Mouse (Mus musculus) midbrain, postnatal 0 days (tissue): ENCODE data around the gene Pcbp4. TPM values are rescaled to one million over a fixed set of nuclear protein-coding genes. Genes with fewer than 3 reads are reported as not detected.

Experiments
- ATAC-seq: fragments of 200-750 bp; cut with Nextera tagmentation; 2 replicates; pipeline ENCODE4 v1.8.0; 2017; ENCODE audit warnings: moderate number of reproducible peaks, mild to moderate bottlenecking, moderate TSS enrichment, moderate library complexity; ENCODE audit not compliant: low FRiP score
- DNase-seq: peaks from one replicate; pipeline ENCODE4 v3.0.0-alpha.2; 2015; ENCODE audit warnings: low spot score
- H3K27ac ChIP-seq: fragments of 300-500 bp; sonication (generic); 2 replicates; pipeline ENCODE4 v1.5.1; 2014; ENCODE audit warnings: low read depth, mild to moderate bottlenecking, low read length, mixed read lengths
- H3K27me3 ChIP-seq: fragments of 300-500 bp; sonication (generic); 2 replicates; pipeline ENCODE4 v1.6.1; 2014; ENCODE audit warnings: low read length, control low read depth, mixed read lengths; ENCODE audit not compliant: insufficient read depth
- H3K36me3 ChIP-seq: fragments of 300-500 bp; sonication (generic); 2 replicates; pipeline ENCODE4 v1.6.1; 2014; ENCODE audit warnings: low read length, control low read depth, mixed read lengths; ENCODE audit not compliant: insufficient read depth
- H3K4me1 ChIP-seq: fragments of 300-500 bp; sonication (generic); 2 replicates; pipeline ENCODE4 v1.6.1; 2014; ENCODE audit warnings: mild to moderate bottlenecking, control low read depth, antibody characterized with exemption, low read length, mixed read lengths; ENCODE audit not compliant: insufficient read depth
- H3K4me2 ChIP-seq: fragments of 300-500 bp; sonication (generic); 2 replicates; pipeline ENCODE4 v1.6.1; 2014; ENCODE audit warnings: low read depth, mild to moderate bottlenecking, low read length, mixed read lengths; ENCODE audit not compliant: poor library complexity, severe bottlenecking
- H3K4me3 ChIP-seq: fragments of 300-500 bp; sonication (generic); 2 replicates; pipeline ENCODE4 v1.5.1; 2014; ENCODE audit warnings: low read depth, mild to moderate bottlenecking, low read length, moderate library complexity
- H3K9ac ChIP-seq: fragments of 300-500 bp; sonication (generic); replicated peaks from 2 replicates; pipeline ENCODE4 v1.6.1; 2014; ENCODE audit warnings: mild to moderate bottlenecking, low read length, moderate library complexity, mixed read lengths; ENCODE audit not compliant: poor library complexity, severe bottlenecking
- H3K9me3 ChIP-seq: fragments of 300-500 bp; sonication (generic); 2 replicates; pipeline ENCODE4 v1.6.1; 2016; ENCODE audit warnings: low read length, control low read depth
- CTCF ChIP-seq: IDR thresholded peaks from 2 replicates; pipeline ENCODE4 v1.5.1; 2016; ENCODE audit warnings: antibody characterized with exemption, mild to moderate bottlenecking
- WGBS: fragments of 180-500 bp; shearing (Covaris S2); extraction: QIAGEN DNeasy Blood & Tissue Kit; methylation state at CpG from one replicate; pipeline ENCODE4 v1.1.7; 2014; 5-methylcytosine and 5-hydroxymethylcytosine counted together
- polyA plus RNA-seq: library from polyadenylated mRNA; unstranded; fragments of >200 nt; fragmentation: Nextera tagmentation; extraction: Ambion mirVana; gene quantifications from 2 replicates; pipeline ENCODE4 v1.2.1, GENCODE M21; 2015
- total RNA-seq: library from RNA; depleted of rRNA; stranded (reverse); fragments of >200 nt; gene quantifications from 2 replicates; pipeline ENCODE4 v1.2.3, GENCODE M21; 2014; rRNA removed

Pcbp4 gene
- total RNA-seq (543 and 647 TPM in 2 replicates), polyA plus RNA-seq (242 and 248 TPM in 2 replicates)

GRCm38 (mm10) chr9:106453271-106454070, at the start of gene Pcbp4:
Pcbp4 (plus strand) TSS chr9:106453291.
- Histone ChIP-seq H3K36me3 (peaks cover 5% of the 10 kb centered on the region; the same call in 1 of the 2 replicates), H3K27me3 (no peaks in the 10 kb centered on the region), H3K4me3 (peak within 1 kb of the TSS; percentile 65), H3K9me3 (no peaks in the 10 kb centered on the region), H3K27ac (peak within 1 kb of the TSS; percentile 89), H3K9ac (peak within 1 kb of the TSS; percentile 96), H3K4me1 (peaks cover 37% of the 10 kb centered on the region), H3K4me2 (peak within 1 kb of the TSS; percentile 85)
- ATAC-seq (peak; percentile 50), DNase-seq (peak; percentile 67)
- WGBS = 1% methylated on average over 32 of the region's 74 CpGs
- no peak for TF ChIP-seq CTCF

GRCm38 (mm10) chr9:106405275-106405674, 47.8 kb upstream of the Pcbp4 start:
- Histone ChIP-seq H3K9ac (no peak overlapping the region), H3K36me3 (no peaks in the 10 kb centered on the region), H3K4me3 (no peak overlapping the region), H3K27ac (no peak overlapping the region), H3K27me3 (no peaks in the 10 kb centered on the region), H3K4me2 (no peak overlapping the region), H3K4me1 (0 out of 2 replicates have a peak, but pooled peaks cover 5% of the 10 kb centered on the region), H3K9me3 (no peaks in the 10 kb centered on the region)
- peak; percentile 59 for DNase-seq
- ATAC-seq = no peak; the same call in 1 of the 2 replicates
- WGBS = 50% methylated on average over 6 of the region's 6 CpGs
- TF ChIP-seq CTCF = no peak

- no peak for TF ChIP-seq CTCF
- DNase-seq = no peak
- ATAC-seq = no peak
- Histone ChIP-seq H3K9ac (no peak overlapping the region), H3K36me3 (no peaks in the 10 kb centered on the region), H3K4me2 (no peak overlapping the region), H3K4me1 (0 out of 2 replicates have a peak, but pooled peaks cover 5% of the 10 kb centered on the region), H3K27me3 (no peaks in the 10 kb centered on the region), H3K4me3 (no peak overlapping the region), H3K27ac (no peak overlapping the region), H3K9me3 (no peaks in the 10 kb centered on the region)
- 61% methylated on average over 8 of the region's 8 CpGs for WGBS
Observed at GRCm38 (mm10) chr9:106406443-106407078, 46.5 kb upstream of the Pcbp4 start.

GRCm38 (mm10) chr9:106409096-106409495, 44.0 kb upstream of the Pcbp4 start:
- Histone ChIP-seq H3K27me3 (no peaks in the 10 kb centered on the region), H3K9me3 (no peaks in the 10 kb centered on the region), H3K36me3 (no peaks in the 10 kb centered on the region), H3K4me1 (0 out of 2 replicates have a peak, but pooled peaks cover 5% of the 10 kb centered on the region), H3K27ac (0 out of 2 replicates have a peak overlapping the region, but pooled peaks have one; percentile 18), H3K4me2 (no peak overlapping the region), H3K4me3 (no peak overlapping the region), H3K9ac (no peak overlapping the region)
- peak; percentile 53 for TF ChIP-seq CTCF
- DNase-seq (no peak), ATAC-seq (no peak)
- 98% methylated on average over 4 of the region's 4 CpGs for WGBS

- no peaks in the 10 kb centered on the region for H3K27me3 ChIP-seq
- H3K27ac ChIP-seq = no peak overlapping the region
- no peak for DNase-seq
- H3K9ac ChIP-seq = no peak overlapping the region
- ATAC-seq = no peak
- WGBS = 85% methylated on average over 2 of the region's 2 CpGs
- no peaks in the 10 kb centered on the region for H3K36me3 ChIP-seq
- H3K4me2 ChIP-seq = no peak overlapping the region
- TF ChIP-seq CTCF = no peak
- no peak overlapping the region for H3K4me3 ChIP-seq
- H3K9me3 ChIP-seq = no peaks in the 10 kb centered on the region
- 0 out of 2 replicates have a peak, but pooled peaks cover 5% of the 10 kb centered on the region for H3K4me1 ChIP-seq
Observed at GRCm38 (mm10) chr9:106410086-106410650, 42.9 kb upstream of the Pcbp4 start.
